Mouse (Mus musculus): ENCODE measurements around the gene Birc5.

- TF ChIP-seq EP300 (optimal IDR thresholded peaks at IDR 0.05) = no peak
- TF ChIP-seq CTCF (IDR thresholded peaks at IDR 0.05; ENCODE audit: low read depth) = no peak
Measured at GRCm38 (mm10) chr11:117858392-117858791, 9.3 kb downstream of the Birc5 start.

All from stomach, postnatal 0 days (tissue).